Mouse (Mus musculus) frontal cortex, postnatal 36 days (tissue): ENCODE data around the gene Ptbp2.

Source experiments
- DNase-seq, 2 experiments: peaks; one replicate each; pipeline ENCODE4 v3.0.0; 2022; ENCODE audit warnings: low spot score in 2 of 2

Ptbp2 gene

DNA sequence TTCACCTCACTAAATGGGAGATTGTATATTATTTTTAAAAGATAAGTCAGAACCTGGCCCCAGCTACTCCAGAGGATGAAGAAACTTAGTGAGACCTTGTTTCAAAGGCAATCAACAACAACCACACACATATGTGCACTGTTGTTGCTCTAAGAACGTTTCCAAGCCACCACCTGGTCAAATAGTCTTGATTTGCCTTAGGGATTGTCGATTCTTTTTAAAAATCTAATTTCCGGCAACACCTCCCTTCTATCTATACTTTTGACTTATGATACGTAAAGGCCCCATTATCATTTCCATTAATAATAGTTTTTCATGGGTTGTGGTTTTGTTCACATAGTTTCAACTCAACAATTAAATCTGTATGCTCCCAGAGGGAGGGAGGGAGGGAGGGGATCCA is at the start of gene Ptbp2:
Gene Ptbp2, minus strand, starts transcription at position 101 of the 400 bp plus-strand sequence.
- DNase-seq: no peak

DNA sequence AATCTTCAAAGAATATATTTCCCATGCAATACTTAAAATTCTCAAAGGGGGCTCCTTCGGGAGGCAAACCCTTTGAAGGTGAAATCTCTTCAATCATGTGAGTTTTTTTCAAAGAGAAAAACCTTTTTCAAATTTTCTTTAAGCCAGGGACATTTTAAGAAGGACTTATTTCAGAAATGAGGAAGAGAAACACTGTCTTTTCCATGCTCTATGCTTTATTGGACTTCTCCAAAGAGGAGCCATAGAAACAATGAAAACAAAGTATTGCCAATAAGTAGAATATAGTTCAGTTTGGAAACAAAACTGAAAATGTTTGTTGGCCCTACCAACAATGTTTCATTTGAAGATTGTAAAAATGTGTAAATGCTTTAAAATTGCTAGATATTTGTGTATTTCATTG is 30.4 kb upstream of the Ptbp2 start:
- no peak for DNase-seq

DNA sequence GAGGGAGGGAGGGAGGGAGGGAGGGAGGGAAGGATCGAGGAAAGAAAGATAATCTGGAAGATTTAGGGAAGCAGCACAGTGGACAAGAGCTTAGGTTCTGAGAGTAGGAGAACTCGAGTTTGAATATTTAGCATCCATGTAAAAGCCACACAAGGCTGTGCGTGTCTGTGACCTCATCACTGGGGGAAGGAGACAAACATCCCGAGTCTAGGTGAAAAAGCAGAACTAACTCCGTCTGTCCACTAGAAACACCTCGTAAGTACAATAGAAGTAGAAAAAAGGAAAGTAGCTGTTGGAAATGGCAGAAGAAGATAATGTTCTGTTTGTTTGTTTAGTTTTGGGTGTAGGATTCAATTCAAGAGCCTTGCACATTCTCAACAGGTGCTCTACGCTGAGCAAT is 21.9 kb upstream of the Ptbp2 start:
- DNase-seq: no peak

DNA sequence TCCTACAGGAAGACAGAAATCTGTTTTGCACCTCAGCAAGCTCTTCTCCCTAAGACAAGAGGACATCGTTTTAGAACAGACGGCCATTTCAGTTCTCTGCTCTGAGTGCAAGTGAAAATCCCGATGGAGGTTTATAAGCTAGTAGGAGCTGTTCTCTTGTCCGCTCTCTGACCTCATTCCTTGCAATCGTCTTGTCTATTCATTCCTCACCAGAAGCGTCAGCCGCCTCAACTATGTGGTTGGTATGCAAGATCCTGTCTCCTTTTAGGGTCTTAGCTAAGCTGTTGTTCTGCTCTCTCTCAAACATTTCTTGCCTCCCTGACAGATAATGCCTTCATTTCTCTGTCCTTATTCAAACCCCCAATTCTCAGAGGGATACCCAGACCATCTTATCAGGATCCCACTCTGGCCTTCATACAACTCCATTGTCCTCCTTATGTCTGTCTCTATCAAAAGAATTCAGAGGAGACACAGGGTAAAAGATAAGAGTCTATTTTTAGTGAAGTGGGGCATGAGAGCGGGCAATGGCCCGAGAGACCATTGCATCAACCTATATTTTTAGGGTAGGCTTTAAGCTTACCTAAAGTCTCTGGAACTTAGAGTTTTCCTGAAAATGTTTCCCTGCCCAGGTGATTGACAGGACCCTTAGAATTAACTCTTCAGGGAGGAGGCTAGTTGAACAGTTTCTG is 10.6 kb upstream of the Ptbp2 start:
- no peak for DNase-seq

DNA sequence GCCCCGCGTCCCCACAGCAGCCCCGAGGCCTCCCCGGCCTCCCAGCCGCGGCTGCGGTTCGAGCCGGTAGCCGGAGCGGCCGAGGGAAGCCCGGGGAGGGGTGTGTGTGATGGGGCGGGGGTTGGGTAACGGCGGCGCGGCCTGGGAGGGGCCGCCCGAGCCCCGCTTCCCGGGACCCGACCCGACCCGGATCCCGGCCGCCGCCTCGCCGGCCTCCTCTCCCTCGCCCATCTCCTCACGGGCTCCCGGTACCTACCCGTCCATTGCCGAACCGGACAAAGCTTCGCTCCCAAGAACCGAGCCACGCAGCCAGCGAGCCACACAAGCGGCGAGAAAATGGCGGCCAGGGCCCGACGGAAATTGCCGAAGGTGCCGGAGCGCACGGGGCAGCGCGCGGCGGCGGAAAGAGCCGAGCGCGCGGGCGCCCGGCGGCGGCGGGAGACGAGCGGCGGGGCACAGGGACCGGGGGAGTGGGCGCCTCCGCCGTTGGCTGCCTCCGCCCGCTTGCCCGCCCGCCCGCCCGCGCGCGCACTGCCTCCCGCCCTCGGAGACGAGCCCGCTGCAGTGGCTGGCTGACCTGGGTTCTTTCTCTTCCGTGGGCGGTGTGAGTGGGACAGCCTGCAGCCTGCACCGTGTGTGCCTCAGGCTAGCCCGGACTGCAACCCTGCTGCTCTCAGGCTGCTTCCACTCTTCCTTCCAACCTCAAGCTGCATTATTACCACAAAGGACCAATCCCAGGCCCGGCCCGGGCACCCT is 1.1 kb downstream of the Ptbp2 start:
- peak; percentile 81 to 89 for DNase-seq

DNA sequence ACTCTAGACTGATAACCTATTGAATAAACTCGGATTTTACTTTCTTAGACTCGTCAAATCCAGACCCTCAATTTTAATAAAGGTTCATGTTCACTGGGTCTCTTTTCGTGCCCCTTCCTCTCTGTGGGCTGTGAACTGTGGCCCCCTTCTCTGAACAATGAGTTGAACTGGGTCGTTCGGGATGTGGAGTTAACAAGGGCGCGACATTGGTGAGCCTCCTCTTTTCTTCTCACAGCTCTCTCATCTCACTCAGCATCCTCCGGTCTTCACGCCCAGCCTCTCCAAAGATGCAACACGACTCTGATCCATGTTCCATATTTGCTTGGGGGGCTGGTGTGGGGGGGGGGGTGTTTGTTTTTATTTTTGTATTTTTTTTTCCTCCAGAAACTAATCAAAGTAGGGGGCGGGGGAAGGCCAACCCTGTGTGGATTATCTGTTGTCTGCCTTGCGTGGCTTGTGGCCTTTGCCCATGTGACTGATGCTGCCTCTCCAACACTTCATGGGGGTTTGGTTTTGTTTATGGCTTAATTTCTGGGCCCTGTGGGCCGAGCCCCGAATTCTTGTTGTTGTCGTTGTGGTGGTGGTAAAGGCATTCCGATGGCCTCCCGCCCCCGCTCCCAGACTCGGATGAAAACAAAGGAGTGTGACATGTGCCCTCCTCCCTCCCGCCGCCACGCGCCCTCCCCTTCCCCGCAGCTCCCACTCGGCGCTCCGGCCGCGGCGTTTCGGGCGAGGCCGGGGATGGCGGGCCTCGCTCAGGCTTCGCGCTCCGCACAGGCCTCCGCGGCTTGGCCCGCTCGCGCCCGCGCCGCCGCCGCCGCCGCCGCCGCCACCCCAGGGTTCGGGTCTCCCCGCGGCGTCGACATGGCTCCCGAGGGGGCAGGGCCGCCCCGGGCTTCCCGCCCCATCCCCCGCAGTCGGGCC is 2.0 kb downstream of the Ptbp2 start:
- peak; percentile 47 to 69 for DNase-seq

DNA sequence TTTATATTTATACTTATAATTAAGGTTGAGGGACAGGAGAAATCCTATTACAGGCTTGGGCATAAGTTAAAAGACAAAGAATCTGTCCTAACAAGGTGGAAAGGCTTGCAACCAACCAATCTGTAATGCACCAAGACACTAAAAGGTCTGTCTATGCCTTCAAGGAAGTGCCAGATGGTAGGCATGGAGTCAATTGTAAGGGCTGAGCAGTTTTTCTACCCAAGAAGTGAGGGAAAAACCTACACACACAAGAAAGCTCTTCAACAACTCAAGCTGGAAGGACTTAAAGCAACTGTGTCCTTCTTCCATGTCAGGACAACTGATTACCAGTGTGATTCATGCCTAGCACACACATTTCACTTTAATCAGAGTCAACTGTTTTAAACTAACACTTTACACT is 3.4 kb downstream of the Ptbp2 start:
- no peak for DNase-seq

DNA sequence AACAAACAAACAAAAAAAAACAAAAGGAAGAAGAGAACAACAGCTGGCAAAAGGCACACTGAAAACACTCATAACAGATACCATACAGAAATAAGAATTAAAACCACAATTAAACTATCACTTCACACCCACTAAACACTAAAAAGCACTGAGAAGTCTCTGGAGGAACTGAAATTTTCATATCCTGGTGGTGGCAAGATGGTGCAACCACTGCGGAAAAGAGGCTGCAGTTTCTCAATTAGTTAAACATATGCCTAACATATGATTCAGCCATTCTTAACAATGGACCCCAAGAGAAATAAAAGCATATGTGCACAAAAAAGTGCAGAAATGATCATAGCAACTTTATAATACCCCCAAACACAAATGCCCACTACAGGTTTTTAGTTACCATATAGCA is 5.0 kb downstream of the Ptbp2 start:
- no peak for DNase-seq

DNA sequence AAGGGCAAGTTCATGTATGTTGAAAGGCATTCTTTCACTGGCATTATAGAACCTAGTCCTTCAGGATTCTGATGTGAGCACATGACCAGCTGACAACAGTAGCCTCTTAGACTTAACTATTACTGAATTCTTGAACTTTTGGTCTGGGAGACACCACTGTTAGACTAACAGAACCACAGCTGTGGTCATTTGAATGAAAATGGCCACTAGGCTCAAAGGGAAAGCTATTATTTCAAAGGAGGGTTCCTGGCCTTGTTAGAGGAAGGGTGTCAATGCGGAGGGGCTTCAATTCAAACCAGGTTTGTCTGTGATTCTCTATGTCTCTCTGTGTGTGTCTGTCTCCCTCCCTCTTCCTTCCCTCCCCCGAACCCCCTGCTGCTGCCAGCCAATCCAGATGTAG is 5.8 kb downstream of the Ptbp2 start:
- DNase-seq: no peak

DNA sequence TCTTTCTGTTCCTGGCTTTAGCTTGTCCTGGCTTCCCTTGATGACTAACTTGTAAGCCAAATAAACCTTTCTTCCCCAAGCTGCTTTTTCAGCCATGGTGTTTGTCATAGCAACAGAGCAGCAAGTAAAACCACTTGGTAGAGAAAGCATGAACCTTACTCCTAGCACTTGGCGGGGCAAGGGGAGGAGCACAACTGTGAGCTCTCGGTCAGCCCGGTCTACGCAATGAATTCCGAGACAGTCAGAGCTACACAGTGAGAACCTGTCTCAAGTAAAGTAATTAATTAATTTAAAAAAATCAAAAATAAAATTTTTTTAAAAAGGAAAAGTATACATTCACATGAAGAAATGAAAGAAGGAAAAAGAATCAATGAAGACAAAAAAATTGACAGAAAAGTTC is 8.1 kb downstream of the Ptbp2 start:
- no peak for DNase-seq

DNA sequence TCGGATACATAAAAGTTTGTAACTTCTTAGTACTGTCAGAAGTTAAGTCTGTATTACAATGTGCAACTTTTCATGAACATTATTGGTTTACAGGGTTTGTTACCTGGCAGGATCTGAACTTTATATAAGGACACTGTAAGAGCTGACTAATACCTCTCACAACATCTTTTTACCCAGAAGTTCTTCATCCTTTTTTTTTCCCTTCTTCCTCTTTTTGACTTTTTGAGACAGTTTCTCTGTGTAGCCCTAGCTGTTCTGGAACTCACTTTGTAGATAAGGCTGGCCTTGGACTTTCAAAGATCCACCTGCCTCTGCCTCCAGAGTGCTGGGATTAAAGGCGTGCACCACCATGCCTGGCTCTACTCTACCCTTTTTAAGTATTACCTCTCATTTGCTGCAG is 11.5 kb downstream of the Ptbp2 start:
- DNase-seq: no peak

DNA sequence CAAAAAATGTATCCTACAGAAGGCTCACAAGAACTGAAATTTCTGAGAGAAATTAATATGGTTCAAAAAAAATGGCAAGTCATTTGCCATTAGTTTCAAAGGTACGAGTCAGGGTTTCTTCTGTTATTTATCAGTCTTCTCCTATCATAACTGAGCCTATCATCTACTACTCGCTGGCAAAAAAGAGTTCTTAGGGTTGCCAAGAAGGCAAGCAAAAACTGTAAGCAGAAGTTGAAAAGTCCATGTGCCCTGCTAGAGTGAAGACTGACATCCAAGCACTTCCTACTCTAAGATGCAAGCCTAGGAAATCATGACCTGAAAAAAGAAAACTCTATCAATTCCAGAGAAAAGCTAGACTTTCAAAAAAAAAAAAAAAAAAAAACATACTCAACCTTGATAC is 20.5 kb downstream of the Ptbp2 start:
- DNase-seq: no peak

DNA sequence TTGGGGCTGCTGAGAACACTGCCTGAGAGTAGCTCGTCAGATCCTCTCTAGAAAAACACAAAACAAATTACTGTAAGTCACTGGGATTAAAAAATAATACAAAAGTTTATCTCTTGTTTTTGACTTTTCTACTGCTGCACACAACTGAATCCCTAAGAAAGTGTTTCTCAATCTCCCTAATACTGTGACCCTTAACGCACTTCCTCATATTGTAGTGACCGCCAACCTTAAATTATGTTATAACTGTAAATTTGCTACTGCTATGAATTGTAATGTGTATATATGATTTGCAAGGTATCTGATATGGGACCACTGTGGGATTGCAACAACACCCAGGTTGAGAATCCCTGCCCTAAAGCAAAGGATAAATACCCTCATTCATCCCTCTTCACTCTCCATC is 22.5 kb downstream of the Ptbp2 start:
- no peak for DNase-seq

DNA sequence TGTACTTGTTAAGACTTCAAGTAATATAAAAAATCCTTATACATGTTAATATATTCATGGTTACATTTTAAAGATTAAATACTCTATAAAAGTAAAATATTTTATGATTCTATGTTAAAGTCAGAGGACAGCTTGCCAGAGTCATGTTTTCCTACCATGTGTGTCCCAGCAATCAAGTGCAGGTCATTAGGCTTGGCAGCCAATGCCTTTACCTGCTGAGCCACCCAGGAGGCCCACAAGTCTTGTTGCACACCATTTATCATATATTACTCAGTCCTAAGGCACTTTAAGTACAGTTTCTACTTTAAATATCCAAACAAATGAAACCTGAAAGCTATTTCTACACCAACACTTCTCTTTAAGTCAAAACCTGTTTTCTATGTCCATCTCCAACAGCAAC is 30.5 kb downstream of the Ptbp2 start:
- no peak for DNase-seq

DNA sequence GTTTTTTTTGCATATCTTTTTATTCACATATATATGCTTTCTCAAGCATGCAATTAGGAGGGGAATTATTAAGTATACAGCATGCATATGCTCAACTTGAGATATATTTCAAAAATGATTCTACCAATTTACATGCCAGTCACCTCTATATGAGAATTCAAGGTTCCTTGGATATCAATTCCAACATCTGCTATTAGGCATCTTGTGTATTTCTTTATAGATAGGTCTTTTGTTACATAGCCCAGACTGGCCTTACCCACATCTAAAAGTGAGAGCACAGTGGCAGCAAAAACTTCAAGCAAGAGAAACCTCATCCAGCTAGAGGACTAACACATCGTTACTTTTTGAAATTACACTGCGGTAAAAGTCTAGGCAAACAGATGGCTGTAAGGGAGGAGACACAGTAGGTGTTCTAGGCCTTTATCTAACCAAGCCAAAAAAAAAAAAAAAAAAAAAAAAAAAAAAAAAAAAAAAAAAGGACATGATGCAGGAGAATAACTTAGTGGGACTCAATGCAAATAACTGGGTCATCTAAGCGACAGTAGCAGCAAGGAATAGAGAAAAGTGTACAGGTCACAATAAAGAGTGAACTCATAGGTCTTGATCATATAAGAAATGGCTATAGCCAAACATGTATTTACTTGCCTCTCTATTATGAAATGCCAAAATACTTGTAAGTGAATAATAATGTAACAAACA is 34.6 kb downstream of the Ptbp2 start:
- DNase-seq: no peak

DNA sequence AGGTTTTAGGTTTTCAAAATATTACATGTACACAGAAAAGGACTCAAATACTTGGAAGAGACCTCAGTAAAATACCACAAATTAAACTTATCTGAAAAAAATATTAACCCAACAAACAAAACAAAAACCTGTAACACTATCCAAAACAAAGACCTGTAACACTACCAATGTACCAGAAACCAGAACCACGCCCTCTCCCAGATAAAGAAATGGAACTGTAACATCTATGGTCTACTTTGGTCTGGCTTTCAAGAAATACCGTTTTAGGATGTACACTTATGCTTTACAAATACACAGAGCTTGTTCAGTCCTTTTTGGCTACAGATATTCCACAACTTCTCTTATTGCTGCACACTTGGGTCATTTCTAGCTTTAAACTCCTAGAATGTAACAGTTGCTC is 35.1 kb downstream of the Ptbp2 start:
- no peak for DNase-seq

DNA sequence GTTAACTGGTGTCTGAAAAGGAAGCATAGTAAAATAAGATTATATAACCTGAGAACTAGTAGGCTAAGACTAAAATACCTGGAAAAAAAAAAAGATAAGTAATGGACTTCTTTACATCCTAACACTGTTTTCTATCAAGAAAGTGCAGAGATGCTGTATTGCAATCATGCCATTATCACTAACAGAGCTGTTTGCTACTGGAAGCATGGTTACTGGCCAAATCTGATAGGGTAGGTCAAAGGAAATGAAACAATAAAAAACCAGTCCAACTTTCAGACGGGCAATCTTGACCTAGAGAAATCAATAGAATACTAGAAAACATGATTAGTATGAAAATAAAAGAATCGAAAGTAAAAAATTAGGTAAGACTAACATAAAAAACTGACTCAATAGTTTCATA is 37.6 kb downstream of the Ptbp2 start:
- DNase-seq: no peak

DNA sequence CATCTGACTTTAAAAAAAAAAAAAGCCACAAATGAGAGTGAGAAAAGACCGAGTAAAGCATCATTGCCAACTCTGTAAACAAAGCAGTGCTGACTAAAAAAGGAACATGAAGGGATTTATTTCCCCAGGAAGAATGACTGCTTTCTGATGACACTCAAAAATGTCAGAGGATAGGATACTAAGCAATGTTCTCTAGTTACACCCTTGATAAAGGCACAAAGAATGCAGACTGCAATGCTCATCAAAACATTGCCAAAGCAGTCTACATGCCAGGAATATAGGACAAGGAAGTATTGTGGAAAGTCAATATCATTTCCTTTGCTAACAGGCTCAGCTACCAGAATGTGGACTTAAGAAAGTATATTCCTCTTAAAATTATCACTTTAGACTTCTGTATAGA is 38.5 kb downstream of the Ptbp2 start:
- DNase-seq: no peak

DNA sequence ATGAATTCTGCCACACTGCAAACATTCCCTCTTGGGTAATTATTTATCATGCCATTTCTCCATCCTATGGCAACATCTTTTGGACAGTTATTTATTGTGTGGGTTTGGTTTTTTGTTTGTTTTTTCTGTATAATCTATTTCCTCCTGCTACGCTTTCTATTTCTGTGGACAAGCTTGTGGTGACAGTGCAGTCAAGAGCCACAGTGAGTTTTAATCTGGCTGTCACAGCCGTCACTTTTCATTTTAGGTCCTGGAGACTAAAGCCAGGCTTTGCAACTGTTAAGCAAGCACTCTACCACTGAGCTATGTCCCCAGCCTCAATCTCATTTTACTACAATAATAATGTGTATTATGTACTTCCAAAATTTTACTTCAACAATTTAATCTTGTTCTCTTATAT is 54.4 kb downstream of the Ptbp2 start:
- no peak for DNase-seq

DNA sequence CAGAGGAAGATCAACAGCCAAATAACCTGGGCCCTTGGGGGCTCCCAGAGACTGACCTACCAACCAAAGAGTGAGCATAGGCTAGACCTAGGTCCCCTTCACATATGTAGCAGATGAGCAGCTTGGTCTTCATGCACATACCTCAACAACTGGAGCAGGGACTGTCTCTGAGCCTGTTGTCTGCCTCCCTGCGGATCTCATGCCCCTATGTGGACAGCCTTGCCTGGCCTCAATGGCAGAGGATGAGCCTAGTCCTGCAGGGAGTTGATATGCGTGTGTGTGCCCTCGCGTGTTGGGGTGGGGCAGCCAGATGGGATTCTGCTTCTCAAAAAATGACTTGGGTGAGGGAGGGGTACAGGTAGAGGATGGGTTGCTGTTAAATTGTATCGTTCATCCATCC is 72.2 kb downstream of the Ptbp2 start:
- no peak for DNase-seq

DNA sequence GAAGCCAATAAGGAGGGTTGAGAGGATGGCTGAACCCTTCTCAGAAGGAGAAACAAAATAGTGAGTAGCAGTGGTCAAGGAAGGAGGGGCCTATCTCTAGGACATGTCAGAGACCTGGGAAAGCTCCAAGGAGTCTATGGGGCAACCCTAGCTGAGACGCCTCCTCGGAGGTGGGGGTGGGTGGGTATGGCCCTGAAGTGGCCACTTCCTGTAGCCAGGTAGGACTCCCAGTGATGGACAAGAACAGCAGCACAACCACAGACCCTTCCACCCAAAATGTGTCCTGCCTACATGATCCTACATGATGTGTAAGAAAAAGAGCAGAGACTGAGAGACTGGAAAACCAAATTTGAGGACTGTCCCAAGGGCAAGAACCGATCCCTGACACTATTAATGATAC is 72.8 kb downstream of the Ptbp2 start:
- DNase-seq: no peak

DNA sequence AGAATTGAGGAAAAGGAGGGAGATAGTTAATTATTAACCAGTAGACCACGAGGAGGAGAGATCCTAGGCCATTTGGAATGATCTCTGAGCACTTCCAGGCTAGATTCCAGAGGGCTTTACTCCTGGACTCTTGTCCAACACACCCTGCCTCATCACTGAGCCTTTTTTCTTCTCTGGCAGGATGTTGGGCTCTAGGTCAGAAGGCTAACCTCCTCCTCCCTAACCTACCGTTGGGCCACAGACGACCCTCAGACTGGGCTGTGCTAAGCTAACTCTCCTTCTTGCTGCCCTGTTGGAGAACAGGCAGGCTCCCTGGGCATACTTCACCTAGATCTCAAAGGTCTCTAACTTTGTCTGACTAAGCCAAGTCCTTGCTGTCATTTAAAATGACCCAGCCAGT is 82.8 kb downstream of the Ptbp2 start:
- no peak for DNase-seq
